Mouse (Mus musculus) left cerebral cortex, postnatal 14 days (tissue): ENCODE results near the gene Sctr. TPM values are rescaled to one million over a fixed set of nuclear protein-coding genes. Genes with fewer than 3 reads are reported as not detected.
A peak's percentile ranks its signal among the peaks of the same experiment; 100 is the strongest.

Experiments
- DNase-seq, 2 experiments: peaks; one replicate each; pipeline ENCODE4 v3.0.0; 2021 to 2022; ENCODE audit warnings: low spot score in 2 of 2, mixed read lengths in 1 of 2
- intact Hi-C: fragments of 180-260 bp; cut with DNase I; formaldehyde crosslinking; loops from one replicate; pipeline ENCODE4 v1.15.1; 2025
- total RNA-seq, 2 experiments: library from RNA; stranded (reverse); gene quantifications; 2 replicates each; pipeline ENCODE4 v1.2.3; 2021

Gene Sctr
- total RNA-seq, 2 experiments from 2014 or later: 0.76 to 0.90 TPM

GRCm38 (mm10) chr1:120024331-120025049 lies 17.8 kb downstream of the Sctr start:
- DNase-seq: no peak
- intact Hi-C loops: loop anchor here (5.0 kb wide), 1 partner anchor 133 kb away; no protein-coding TSS in a partner anchor

DNA sequence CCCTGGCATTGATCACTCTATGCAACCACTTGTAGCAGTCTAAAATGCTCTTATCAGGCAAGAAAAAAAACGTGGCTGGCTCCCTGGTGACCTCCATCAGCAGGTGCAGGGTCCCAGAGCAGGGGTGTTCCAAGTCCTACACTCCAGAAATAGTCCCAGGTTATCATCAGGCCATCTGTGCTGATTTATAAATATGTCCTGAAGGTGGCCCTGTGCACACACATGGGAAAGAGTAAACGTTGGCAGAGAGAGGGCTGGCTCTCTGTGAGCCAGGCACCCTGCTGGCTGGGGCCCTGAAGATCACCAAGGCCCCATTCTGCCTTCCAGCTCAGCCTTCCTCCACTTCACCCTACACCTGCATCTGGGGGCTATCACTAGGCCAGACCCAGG lies 18.4 kb downstream of the Sctr start:
- no peak for DNase-seq
- intact Hi-C loops: loop anchor here (5.0 kb wide), 1 partner anchor 132 kb away; no protein-coding TSS in a partner anchor

- DNase-seq: no peak
- intact Hi-C loops: loop anchor here (5.0 kb wide), 1 partner anchor 130 kb away; no protein-coding TSS in a partner anchor
These were observed 21.0 kb downstream of the Sctr start for GRCm38 (mm10) chr1:120027693-120028092.

DNA sequence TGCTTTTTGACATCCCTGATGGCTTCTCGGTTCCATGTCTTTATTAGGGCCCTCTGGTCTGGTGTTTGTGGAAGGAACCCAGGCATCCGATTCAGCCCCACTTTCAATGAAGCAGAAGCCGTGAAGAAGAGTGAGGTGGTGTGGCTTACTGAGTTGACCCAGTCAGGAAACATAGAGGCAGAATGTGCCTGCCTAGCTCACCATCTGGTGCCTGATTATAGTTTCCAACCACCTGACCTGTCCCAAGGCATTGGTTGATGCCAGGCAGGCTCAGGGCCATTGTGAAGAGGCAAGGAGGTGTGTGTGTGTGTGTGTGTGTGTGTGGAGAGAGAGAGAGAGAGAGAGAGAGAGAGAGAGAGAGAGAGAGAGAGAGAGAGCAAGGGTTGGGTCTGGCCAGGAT lies 23.8 kb downstream of the Sctr start:
- intact Hi-C loops: no loop called here
- no peak for DNase-seq

- intact Hi-C loops: loop anchor here (2.0 kb wide), 1 partner anchor 60 kb away; no protein-coding TSS in a partner anchor
- peak; percentile 79 to 84 for DNase-seq
These were observed 26.2 kb downstream of the Sctr start for GRCm38 (mm10) chr1:120032804-120033468.

DNA sequence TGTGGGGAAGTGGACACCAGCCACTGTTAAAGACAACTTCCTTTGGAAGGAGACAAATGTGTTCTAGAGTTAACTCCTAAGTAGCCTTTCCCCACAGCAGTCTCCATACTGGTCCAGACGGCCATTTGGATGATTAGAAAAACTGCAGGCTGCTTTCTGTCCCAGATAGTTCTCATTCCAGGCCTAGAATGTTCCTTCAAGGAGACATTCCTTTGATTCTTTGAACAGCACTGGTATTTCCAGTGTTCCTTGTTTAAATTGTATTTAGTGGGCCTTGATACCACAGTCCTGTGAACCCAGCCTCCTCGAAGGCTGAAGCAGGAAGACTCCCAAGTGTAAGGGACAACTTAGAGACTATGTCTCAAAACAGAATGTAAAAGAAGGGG lies 26.8 kb downstream of the Sctr start:
- intact Hi-C loops: loop anchor here (2.0 kb wide), 1 partner anchor 59 kb away; no protein-coding TSS in a partner anchor
- DNase-seq: no peak

DNA sequence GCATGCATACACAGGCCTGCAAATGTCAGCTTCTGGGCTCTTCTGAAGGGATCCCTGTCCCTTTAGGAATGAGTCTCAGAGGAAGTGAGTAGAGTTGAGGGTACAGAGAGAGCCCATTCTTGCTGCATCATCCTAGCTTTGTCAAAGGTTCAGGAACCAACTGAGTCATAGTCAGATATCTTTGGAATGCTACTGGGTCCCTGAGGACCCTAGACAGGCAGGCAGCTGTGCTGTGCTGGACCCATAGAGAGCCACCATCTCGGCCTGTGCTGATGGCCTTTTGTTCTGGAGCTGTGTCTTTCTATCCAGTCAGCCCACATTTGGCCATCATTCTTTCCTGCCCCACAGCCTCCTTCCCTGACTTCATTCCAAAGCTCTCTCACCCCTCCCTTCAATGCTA lies 28.1 kb downstream of the Sctr start:
- intact Hi-C loops: no loop called here
- no peak for DNase-seq

GRCm38 (mm10) chr1:120035456-120036034 lies 28.9 kb downstream of the Sctr start:
- intact Hi-C loops: no loop called here

GRCm38 (mm10) chr1:120037021-120037683 lies 30.5 kb downstream of the Sctr start:
- intact Hi-C loops: no loop called here
- DNase-seq: no peak

More at GRCm38 (mm10) chr1:120035456-120036034, 28.9 kb downstream of the Sctr start:
- DNase-seq: no peak

DNA sequence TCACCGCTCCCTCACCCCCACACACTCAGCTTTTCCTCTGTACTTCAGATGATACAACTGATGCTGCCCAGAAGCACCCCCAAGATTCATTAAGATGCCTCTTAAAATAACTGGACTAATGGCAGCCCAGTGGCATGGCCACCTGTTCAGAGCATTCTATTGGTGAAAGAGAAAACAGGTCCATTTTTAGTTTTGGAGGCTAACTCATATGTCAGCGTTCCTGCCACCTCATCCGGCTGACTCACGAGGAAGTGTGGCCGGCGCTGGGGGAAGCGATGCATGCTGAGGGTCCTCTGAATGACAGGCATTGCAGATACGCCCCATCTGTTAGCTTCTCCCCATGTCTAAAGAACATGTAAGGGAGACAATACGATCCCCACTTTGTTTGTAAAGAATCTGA lies 31.9 kb downstream of the Sctr start:
- DNase-seq: no peak
- intact Hi-C loops: no loop called here

GRCm38 (mm10) chr1:120042421-120042820 lies 35.7 kb downstream of the Sctr start:
- no peak for DNase-seq
- intact Hi-C loops: no loop called here

GRCm38 (mm10) chr1:120044584-120044983 lies 37.9 kb downstream of the Sctr start:
- intact Hi-C loops: no loop called here
- no peak for DNase-seq

DNA sequence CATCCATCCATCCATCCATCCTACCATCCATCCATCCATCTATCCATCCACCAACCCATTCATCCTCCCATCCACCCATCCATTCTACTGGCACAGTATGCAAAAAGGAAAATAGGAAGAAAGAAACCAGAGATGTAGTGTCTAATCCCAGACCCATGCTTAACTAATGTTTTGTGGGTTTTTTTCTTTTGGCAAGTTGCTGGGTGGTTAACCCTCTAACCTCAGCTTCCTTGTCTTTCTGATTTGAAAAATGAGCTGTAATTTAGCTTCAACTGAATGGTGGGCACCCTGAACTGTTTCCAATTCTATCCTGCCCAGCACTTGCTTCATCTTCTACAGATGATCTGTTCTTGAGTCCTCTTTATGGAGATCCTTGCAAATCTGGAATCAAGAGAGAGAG lies 40.6 kb downstream of the Sctr start:
- DNase-seq: no peak
- intact Hi-C loops: no loop called here

- intact Hi-C loops: no loop called here
- DNase-seq: no peak
These were observed 44.4 kb downstream of the Sctr start for GRCm38 (mm10) chr1:120051070-120051469.

- intact Hi-C loops: no loop called here
- DNase-seq: peak in 1 of 2 experiments; percentile 42
These were observed 48.3 kb downstream of the Sctr start for GRCm38 (mm10) chr1:120054997-120055396.

DNA sequence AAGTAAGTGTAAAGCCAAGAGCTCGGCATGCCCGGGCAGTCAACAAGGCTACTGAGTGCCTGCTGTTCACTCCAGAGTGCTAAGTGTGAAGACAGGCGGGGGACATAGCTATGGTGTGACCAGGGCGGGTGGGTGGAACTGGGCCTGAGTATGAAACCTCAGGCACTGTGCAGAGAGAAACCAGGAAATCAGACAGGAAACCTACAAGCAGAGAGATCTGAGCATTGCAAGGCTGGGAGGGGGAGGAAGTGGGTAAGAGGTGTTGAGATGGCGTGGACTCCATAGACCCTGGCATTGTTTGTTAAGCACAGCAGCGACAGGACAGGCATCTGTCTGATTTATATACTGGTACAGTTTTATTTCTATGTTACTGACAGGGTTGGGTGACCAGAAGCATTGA lies 48.8 kb downstream of the Sctr start:
- no peak for DNase-seq
- intact Hi-C loops: no loop called here

GRCm38 (mm10) chr1:120056236-120056635 lies 49.5 kb downstream of the Sctr start:
- no peak for DNase-seq
- intact Hi-C loops: no loop called here

DNA sequence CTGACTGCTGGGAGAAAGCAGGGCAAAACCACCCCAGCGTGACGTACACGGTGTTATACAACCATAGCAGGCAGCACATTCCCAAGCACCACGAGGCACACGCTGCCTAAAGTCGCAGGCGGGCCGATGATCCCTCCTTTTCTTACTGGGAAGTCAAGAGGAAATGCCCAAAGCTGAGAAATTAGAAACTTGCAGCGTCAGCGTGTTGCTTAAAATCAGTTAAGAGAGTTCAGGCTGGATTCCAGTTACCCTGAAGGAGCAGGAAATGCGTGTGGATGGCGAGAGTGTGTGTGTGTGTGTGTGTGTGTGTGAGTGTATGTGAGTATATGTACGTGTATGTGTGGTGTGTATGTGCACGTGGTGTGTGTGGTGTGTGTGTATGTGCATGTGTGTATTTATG lies 50.4 kb downstream of the Sctr start:
- intact Hi-C loops: no loop called here
- peak in 1 of 2 experiments; percentile 27 for DNase-seq

- no peak for DNase-seq
- intact Hi-C loops: no loop called here
These were observed 51.2 kb downstream of the Sctr start for GRCm38 (mm10) chr1:120057674-120058430.
